Mouse (Mus musculus): ENCODE measurements around the gene Tmem95.
"Not testable (repeated sequence)": the region's sequence is repeated elsewhere in the genome, so short reads cannot be mapped to it uniquely, and the experiment has no call there.

Gene Tmem95

GRCm38 (mm10) chr11:69880853-69881603 is 3.2 kb upstream of the Tmem95 start, which contains the start of gene Kctd11:
TSS of gene Kctd11 (minus strand) at chr11:69881406.
- DNase-seq (ENCODE audit: low read depth, low spot score) = peak; percentile 77

DNA sequence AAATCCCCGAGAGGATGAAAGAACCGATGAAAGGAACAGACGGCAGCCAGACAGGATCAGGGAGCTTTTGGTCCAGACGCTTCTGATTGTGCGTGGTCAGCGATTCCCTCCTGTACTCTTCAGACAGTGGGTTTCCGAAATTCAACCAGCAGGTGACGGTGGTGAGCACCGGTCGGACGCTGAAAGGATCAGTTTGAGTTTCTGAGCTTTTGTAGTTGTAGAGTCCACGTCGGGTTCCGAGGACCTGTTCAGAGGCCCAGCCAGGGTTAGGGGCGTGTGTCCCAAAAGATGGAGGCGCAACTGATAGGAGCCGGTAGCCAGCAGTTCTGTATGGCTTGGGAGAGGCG is 2.7 kb upstream of the Tmem95 start:
- peak; percentile 78 for DNase-seq (ENCODE audit: low read depth, low spot score)

- no peak for DNase-seq (ENCODE audit: low read depth, low spot score)
Measured at GRCm38 (mm10) chr11:69879711-69880110, 1.9 kb upstream of the Tmem95 start.

- no peak for DNase-seq (ENCODE audit: low read depth, low spot score)
Measured at GRCm38 (mm10) chr11:69878952-69879351, 1.1 kb upstream of the Tmem95 start.

GRCm38 (mm10) chr11:69878399-69878798 is 581 bp upstream of the Tmem95 start:
- DNase-seq (ENCODE audit: low read depth, low spot score) = no peak

GRCm38 (mm10) chr11:69876867-69877266 is 951 bp downstream of the Tmem95 start:
- peak; percentile 95 for DNase-seq (ENCODE audit: low read depth, low spot score)

GRCm38 (mm10) chr11:69876186-69876585 is 1.6 kb downstream of the Tmem95 start:
- DNase-seq (ENCODE audit: low read depth, low spot score) = no peak

GRCm38 (mm10) chr11:69872451-69872850 is 5.4 kb downstream of the Tmem95 start:
- DNase-seq (ENCODE audit: low read depth, low spot score) = no peak

DNA sequence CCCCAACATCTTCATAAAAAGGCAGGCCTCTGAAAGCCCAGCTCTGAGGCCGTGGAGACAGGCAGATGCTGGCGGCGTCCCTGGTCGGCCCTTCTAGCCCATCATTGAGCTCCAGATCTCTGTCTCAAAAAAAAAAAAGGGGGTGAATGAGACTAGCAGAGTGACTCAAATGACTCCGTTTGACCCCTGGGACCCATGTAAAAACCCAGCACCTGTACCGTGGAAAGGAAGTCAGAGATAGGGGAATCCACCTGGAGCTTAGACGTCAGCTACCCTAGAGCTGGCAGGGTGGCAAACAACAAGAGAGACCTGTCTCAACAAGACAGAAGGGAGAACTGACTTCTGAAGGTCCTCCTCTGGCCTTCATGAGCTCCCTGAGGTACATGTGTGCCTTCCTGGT is 6.0 kb downstream of the Tmem95 start:
- DNase-seq (ENCODE audit: low read depth, low spot score) = no peak

- no peak for DNase-seq (ENCODE audit: low read depth, low spot score)
Measured at GRCm38 (mm10) chr11:69870289-69871069, 7.3 kb downstream of the Tmem95 start.

DNA sequence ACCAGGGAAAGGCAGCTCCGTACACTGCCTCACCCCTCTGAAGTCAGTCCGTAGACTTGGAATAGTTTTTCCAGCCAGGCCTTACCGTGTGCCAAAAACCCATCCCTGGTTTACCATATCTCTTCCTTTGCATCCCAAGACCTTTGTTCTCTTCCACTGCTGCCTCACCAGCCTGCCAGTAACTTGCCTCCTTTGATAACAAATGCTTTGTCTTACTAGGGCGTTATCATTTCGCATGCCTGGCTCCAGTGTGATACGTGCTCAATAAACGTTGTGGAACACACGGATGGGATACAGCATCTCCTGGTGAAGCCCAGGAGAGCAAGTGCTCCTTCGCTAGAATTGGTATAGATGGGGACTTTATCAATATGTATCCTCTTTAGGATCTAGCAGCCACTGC is 10.5 kb downstream of the Tmem95 start:
- DNase-seq (ENCODE audit: low read depth, low spot score) = no peak

- no peak for DNase-seq (ENCODE audit: low read depth, low spot score)
Measured at GRCm38 (mm10) chr11:69865561-69865960, 12.3 kb downstream of the Tmem95 start.

DNA sequence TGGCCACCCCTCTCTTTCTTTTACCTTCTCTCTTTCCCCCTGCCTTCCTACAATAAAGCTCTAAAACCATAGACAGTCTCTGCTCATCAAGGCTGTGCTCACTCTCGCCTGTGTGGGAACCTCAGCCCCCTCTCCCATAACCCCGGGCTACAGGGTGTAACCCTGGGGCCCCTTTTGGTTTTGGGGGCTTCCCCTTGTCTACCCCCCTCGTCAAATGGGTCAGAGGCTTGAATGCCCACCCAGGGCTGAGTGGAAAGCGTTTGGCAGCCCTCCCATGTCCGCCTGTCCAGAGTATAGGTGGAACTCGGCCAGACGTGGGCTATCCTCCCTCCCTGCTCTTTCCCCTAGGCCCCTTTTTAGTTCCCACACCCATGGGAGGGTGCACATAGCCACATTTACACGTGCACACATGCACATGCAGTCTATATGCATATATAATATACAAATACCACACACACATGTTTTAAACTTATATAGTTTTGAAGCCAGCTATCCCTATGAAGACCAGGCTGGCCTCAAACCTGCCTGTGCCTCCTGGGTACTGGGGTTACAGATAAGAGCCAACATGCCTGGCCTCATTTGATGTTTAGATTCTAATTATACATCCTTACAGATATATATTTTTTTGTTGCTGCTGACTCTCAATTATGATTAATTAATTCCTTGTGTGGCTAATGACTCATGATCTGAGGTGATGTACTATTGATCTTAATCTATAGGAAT is 13.5 kb downstream of the Tmem95 start:
- no peak for DNase-seq (ENCODE audit: low read depth, low spot score)

DNA sequence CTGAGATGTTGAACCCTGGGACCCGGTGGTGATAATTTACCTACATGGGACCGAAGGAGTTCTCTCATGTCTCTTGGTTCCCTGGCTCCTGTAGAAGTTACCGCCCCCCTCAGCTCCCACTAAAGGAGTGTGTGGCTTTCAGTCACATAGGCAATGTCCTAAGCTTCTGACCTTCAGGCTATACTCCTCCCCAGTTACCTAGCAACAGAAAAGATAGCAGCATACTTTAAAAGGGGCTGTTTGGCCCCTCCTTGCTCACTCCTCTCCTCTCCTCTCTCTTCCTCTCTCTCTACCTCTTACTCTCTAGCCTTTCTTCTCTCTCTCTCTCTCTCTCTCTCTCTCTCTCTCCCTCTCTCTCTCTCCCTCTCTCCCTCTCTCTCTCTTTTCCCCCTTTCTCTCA is 14.1 kb downstream of the Tmem95 start:
- not testable (repeated sequence) for DNase-seq (ENCODE audit: low read depth, low spot score)

GRCm38 (mm10) chr11:69858113-69858998 is 19.5 kb downstream of the Tmem95 start, which contains the start of gene Tnk1:
TSS of gene Tnk1 (minus strand) at chr11:69858730.
- peak; percentile 76 for DNase-seq (ENCODE audit: low read depth, low spot score)

DNA sequence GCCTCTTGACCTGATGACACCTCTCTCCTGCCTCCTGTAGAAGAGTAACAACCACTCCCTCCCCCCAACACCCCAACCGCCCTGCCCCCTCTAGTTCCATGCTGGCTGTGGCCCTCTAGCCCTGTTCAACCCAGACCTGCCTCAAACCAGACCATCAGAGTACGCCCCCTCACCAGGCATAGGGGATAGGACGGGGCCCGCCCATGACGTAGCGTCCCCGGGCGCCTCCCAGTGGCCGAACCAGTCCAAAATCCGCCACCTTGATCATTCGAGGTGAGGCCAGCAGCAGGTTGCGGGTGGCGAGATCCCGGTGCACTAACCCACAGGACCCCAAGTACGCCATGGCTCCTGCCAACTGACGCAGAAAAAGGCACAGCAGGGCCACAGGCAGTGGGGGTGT is 22.5 kb downstream of the Tmem95 start:
- peak; percentile 92 for DNase-seq (ENCODE audit: low read depth, low spot score)

DNA sequence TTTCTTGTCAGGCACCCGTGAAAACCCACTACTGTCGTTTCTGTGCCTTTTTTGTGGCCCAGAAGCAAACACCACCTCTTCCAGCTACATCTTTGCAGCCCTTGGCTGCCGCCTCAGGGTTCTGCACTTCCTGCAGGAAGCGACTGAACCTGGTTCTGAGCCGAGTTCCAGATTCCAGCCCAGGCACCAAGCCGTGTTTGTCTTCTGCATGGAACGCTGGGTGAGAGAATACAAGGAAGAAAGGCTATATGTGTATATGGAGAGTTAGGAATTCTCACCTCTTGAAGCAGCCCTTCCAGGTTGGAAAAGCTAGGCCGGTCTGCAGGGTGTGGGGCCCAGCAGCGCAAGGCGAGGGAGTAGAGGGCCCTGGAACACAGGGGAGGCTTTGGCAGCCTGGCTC is 23.1 kb downstream of the Tmem95 start:
- no peak for DNase-seq (ENCODE audit: low read depth, low spot score)

DNA sequence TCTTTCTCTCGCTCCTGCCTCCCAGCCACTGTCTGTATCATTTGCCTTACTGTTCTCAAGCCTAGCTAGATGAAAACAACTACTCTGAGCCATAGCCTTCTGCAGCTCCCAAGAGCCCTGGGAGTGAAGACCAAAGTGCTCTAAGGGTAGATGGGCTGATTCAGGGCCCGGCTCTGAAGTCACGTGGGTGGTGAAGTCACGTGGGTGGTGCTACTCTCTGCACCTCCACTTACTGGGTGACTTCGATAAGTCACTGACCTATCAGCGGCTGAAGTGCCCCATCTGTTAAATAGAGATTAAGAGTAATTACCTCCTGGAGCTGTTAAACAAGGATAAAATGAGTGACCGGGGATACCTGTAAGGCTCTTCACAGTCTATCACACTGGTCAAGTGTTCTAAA is 23.8 kb downstream of the Tmem95 start:
- peak; percentile 54 for DNase-seq (ENCODE audit: low read depth, low spot score)

- DNase-seq (ENCODE audit: low read depth, low spot score) = no peak
Measured at GRCm38 (mm10) chr11:69850754-69851153, 27.1 kb downstream of the Tmem95 start.

DNA sequence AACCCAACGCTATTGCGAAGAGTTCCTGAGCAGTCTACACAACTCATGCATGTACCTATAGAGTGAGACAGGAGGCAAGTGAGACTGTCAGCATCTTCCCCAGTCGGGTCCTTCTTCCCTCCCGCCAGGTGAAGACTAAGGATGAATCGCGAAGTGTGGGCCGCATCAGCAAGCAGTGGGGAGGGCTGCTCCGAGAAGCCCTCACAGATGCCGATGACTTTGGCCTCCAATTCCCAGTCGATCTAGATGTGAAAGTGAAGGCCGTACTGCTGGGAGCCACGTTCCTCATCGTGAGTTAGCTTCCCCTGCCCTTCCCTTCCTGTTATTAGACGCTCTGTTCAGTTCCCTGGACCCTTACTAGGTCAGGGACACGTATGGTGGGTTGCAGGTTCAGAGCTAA is 27.9 kb downstream of the Tmem95 start:
- no peak for DNase-seq (ENCODE audit: low read depth, low spot score)

GRCm38 (mm10) chr11:69849128-69849527 is 28.7 kb downstream of the Tmem95 start:
- no peak for DNase-seq (ENCODE audit: low read depth, low spot score)

Data from ES-CJ7 (cell line).